Mouse (Mus musculus): ENCODE measurements around the gene Iqsec1.

DNA sequence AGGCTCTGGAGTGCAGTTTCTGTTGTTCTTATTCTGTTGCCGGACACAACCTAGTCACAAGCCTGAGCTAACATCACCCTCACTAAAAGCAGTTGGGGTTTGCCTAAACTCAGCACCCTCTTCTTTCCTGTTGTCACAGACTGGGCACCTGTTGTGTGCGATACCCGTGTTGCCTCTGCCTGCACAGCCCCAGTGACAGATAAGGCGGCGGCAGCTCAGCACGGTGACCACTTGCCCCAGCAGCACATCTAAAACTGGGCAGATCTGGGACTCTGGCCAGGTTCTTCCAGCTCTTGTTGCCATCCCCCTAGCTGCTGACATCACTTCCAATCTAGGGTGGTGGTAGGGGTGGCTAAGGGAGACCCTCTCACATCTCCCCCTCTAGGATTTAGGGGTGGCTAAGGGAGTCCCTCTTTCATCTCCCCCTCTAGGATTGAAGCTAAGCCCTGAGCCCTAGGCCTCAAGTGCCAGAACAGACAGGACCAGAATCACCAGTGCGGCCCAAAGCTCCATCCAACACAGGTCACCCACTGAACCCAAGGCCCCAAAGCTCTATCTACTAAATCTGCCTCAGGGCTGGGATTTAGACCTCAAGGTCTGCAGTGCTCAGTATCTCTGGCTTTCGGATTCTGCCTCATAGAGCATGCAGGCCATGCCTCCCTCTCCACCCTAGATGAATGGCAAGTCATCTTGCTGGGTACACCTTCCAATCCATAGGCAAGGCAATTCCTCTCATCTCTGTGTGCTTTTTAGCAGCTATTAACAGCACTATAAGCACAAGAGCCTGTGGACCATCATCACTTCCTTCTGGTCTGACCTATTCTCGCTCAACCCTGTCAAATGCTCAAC lies 278.3 kb downstream of the Iqsec1 start:
- TF ChIP-seq CTCF (IDR thresholded peaks at IDR 0.05; ENCODE audit: extremely low read depth, insufficient read depth, insufficient read length, insufficient replicate concordance): no peak
- TF ChIP-seq POLR2A (IDR thresholded peaks at IDR 0.05; ENCODE audit: low read depth, low read length): no peak

All from spleen, adult 2 months (tissue).